Mouse (Mus musculus): ENCODE results near the gene Clmn. TPM values are rescaled to one million over a fixed set of nuclear protein-coding genes. Genes with fewer than 3 reads are reported as not detected.

Clmn gene
- polyA plus RNA-seq, 1 experiment = 0.13 TPM

- no peak for DNase-seq (ENCODE audit: low read depth in 1 of 2, low spot score in 2 of 2)
- WGBS = 85% methylated on average over 4 of the region's 4 CpGs
- H3K4me1 ChIP-seq (ENCODE audit: control insufficient read depth, insufficient read depth, insufficient read length) = no peaks in the 10 kb centered on the region
- H3K27me3 ChIP-seq (ENCODE audit: control insufficient read depth, insufficient read depth, low read length) = no peaks in the 10 kb centered on the region
- H3K4me3 ChIP-seq (ENCODE audit: extremely low read depth, insufficient read depth, insufficient read length) = no peak overlapping the region
- H3K36me3 ChIP-seq (ENCODE audit: control insufficient read depth, insufficient read depth, low read length) = no peaks in the 10 kb centered on the region
- TF ChIP-seq CTCF (IDR thresholded peaks at IDR 0.05; ENCODE audit: extremely low read depth, insufficient read depth, insufficient read length, insufficient replicate concordance) (no peak), POLR2A (IDR thresholded peaks at IDR 0.05; ENCODE audit: low read depth, low read length) (no peak)
- no peak overlapping the region for H3K27ac ChIP-seq (ENCODE audit: insufficient read depth, low read length)
These were observed 16.7 kb upstream of the Clmn start for GRCm38 (mm10) chr12:104881518-104882060.

GRCm38 (mm10) chr12:104880367-104880766 lies 15.5 kb upstream of the Clmn start:
- no peaks in the 10 kb centered on the region for H3K4me1 ChIP-seq (ENCODE audit: control insufficient read depth, insufficient read depth, insufficient read length)
- no peak overlapping the region for H3K27ac ChIP-seq (ENCODE audit: insufficient read depth, low read length)
- no peaks in the 10 kb centered on the region for H3K36me3 ChIP-seq (ENCODE audit: control insufficient read depth, insufficient read depth, low read length)
- TF ChIP-seq CTCF (IDR thresholded peaks at IDR 0.05; ENCODE audit: extremely low read depth, insufficient read depth, insufficient read length, insufficient replicate concordance) = no peak
- TF ChIP-seq POLR2A (IDR thresholded peaks at IDR 0.05; ENCODE audit: low read depth, low read length) = no peak
- H3K27me3 ChIP-seq (ENCODE audit: control insufficient read depth, insufficient read depth, low read length) = no peaks in the 10 kb centered on the region
- WGBS = 89% methylated on average over 12 of the region's 12 CpGs
- H3K4me3 ChIP-seq (ENCODE audit: extremely low read depth, insufficient read depth, insufficient read length) = no peak overlapping the region
- no peak for DNase-seq (ENCODE audit: low read depth in 1 of 2, low spot score in 2 of 2)

- Histone ChIP-seq H3K27ac (ENCODE audit: insufficient read depth, low read length) (no peak overlapping the region), H3K36me3 (ENCODE audit: control insufficient read depth, insufficient read depth, low read length) (no peaks in the 10 kb centered on the region), H3K27me3 (ENCODE audit: control insufficient read depth, insufficient read depth, low read length) (no peaks in the 10 kb centered on the region), H3K4me1 (ENCODE audit: control insufficient read depth, insufficient read depth, insufficient read length) (no peaks in the 10 kb centered on the region), H3K4me3 (ENCODE audit: extremely low read depth, insufficient read depth, insufficient read length) (no peak overlapping the region)
- no peak for TF ChIP-seq POLR2A (IDR thresholded peaks at IDR 0.05; ENCODE audit: low read depth, low read length)
- no peak for TF ChIP-seq CTCF (IDR thresholded peaks at IDR 0.05; ENCODE audit: extremely low read depth, insufficient read depth, insufficient read length, insufficient replicate concordance)
- 82% methylated on average over 10 of the region's 10 CpGs for WGBS
- no peak for DNase-seq (ENCODE audit: low read depth in 1 of 2, low spot score in 2 of 2)
These were observed 14.7 kb upstream of the Clmn start for GRCm38 (mm10) chr12:104879577-104879989.

- H3K27me3 ChIP-seq (ENCODE audit: control insufficient read depth, insufficient read depth, low read length) = no peaks in the 10 kb centered on the region
- no peak for TF ChIP-seq CTCF (IDR thresholded peaks at IDR 0.05; ENCODE audit: extremely low read depth, insufficient read depth, insufficient read length, insufficient replicate concordance)
- no peak for TF ChIP-seq POLR2A (IDR thresholded peaks at IDR 0.05; ENCODE audit: low read depth, low read length)
- DNase-seq (ENCODE audit: low read depth in 1 of 2, low spot score in 2 of 2) = no peak
- 68% methylated on average over 3 of the region's 3 CpGs for WGBS
- no peak overlapping the region for H3K4me3 ChIP-seq (ENCODE audit: extremely low read depth, insufficient read depth, insufficient read length)
- H3K27ac ChIP-seq (ENCODE audit: insufficient read depth, low read length) = no peak overlapping the region
- no peaks in the 10 kb centered on the region for H3K4me1 ChIP-seq (ENCODE audit: control insufficient read depth, insufficient read depth, insufficient read length)
- H3K36me3 ChIP-seq (ENCODE audit: control insufficient read depth, insufficient read depth, low read length) = no peaks in the 10 kb centered on the region
These were observed 11.2 kb upstream of the Clmn start for GRCm38 (mm10) chr12:104876053-104876452.

GRCm38 (mm10) chr12:104871987-104872386 lies 7.1 kb upstream of the Clmn start:
- Histone ChIP-seq H3K27ac (ENCODE audit: insufficient read depth, low read length) (no peak overlapping the region), H3K4me1 (ENCODE audit: control insufficient read depth, insufficient read depth, insufficient read length) (no peaks in the 10 kb centered on the region), H3K36me3 (ENCODE audit: control insufficient read depth, insufficient read depth, low read length) (no peaks in the 10 kb centered on the region), H3K4me3 (ENCODE audit: extremely low read depth, insufficient read depth, insufficient read length) (no peak overlapping the region), H3K27me3 (ENCODE audit: control insufficient read depth, insufficient read depth, low read length) (no peaks in the 10 kb centered on the region)
- TF ChIP-seq POLR2A (IDR thresholded peaks at IDR 0.05; ENCODE audit: low read depth, low read length) (no peak), CTCF (IDR thresholded peaks at IDR 0.05; ENCODE audit: extremely low read depth, insufficient read depth, insufficient read length, insufficient replicate concordance) (no peak)
- 89% methylated on average over 6 of the region's 6 CpGs for WGBS
- DNase-seq (ENCODE audit: low read depth in 1 of 2, low spot score in 2 of 2) = no peak

GRCm38 (mm10) chr12:104869737-104870136 lies 4.9 kb upstream of the Clmn start:
- Histone ChIP-seq H3K27ac (ENCODE audit: insufficient read depth, low read length) (no peak overlapping the region), H3K4me3 (ENCODE audit: extremely low read depth, insufficient read depth, insufficient read length) (no peak overlapping the region), H3K27me3 (ENCODE audit: control insufficient read depth, insufficient read depth, low read length) (peaks cover 1% of the 10 kb centered on the region; the same call in 1 of the 2 replicates), H3K4me1 (ENCODE audit: control insufficient read depth, insufficient read depth, insufficient read length) (no peaks in the 10 kb centered on the region; the same call in 1 of the 2 replicates), H3K36me3 (ENCODE audit: control insufficient read depth, insufficient read depth, low read length) (no peaks in the 10 kb centered on the region)
- TF ChIP-seq POLR2A (IDR thresholded peaks at IDR 0.05; ENCODE audit: low read depth, low read length) (no peak), CTCF (IDR thresholded peaks at IDR 0.05; ENCODE audit: extremely low read depth, insufficient read depth, insufficient read length, insufficient replicate concordance) (no peak)
- DNase-seq (ENCODE audit: low read depth in 1 of 2, low spot score in 2 of 2) = no peak
- 76% methylated on average over 3 of the region's 3 CpGs for WGBS

GRCm38 (mm10) chr12:104868430-104868829 lies 3.6 kb upstream of the Clmn start:
- Histone ChIP-seq H3K27me3 (ENCODE audit: control insufficient read depth, insufficient read depth, low read length) (peaks cover 4% of the 10 kb centered on the region), H3K36me3 (ENCODE audit: control insufficient read depth, insufficient read depth, low read length) (no peaks in the 10 kb centered on the region), H3K4me1 (ENCODE audit: control insufficient read depth, insufficient read depth, insufficient read length) (no peaks in the 10 kb centered on the region; the same call in 1 of the 2 replicates), H3K4me3 (ENCODE audit: extremely low read depth, insufficient read depth, insufficient read length) (no peak overlapping the region), H3K27ac (ENCODE audit: insufficient read depth, low read length) (no peak overlapping the region)
- DNase-seq (ENCODE audit: low read depth in 1 of 2, low spot score in 2 of 2) = no peak
- WGBS = 62% methylated on average over 3 of the region's 3 CpGs
- TF ChIP-seq CTCF (IDR thresholded peaks at IDR 0.05; ENCODE audit: extremely low read depth, insufficient read depth, insufficient read length, insufficient replicate concordance) = no peak
- TF ChIP-seq POLR2A (IDR thresholded peaks at IDR 0.05; ENCODE audit: low read depth, low read length) = no peak

Data from spleen, adult 2 months (tissue).